Mouse (Mus musculus): Measurements from ENCODE around the gene Ctsg.
"Not testable (repeated sequence)": the region's sequence is repeated elsewhere in the genome, so short reads cannot be mapped to it uniquely, and the experiment has no call there.

Ctsg gene

GRCm38 (mm10) chr14:56102386-56102785 is at the start of gene Ctsg:
Gene Ctsg (minus strand): TSS chr14:56102574.
- no peak for DNase-seq

- not testable (repeated sequence) for DNase-seq
These were observed 31.3 kb upstream of the Ctsg start for GRCm38 (mm10) chr14:56133675-56134074.

- DNase-seq, result not testable (repeated sequence)
These were observed 30.1 kb upstream of the Ctsg start, which contains the start of gene Gzmd for GRCm38 (mm10) chr14:56132508-56132907. Gene Gzmd (minus strand): TSS chr14:56132608.

GRCm38 (mm10) chr14:56128341-56128740 is 26.0 kb upstream of the Ctsg start:
- no peak for DNase-seq

GRCm38 (mm10) chr14:56123516-56123915 is 21.1 kb upstream of the Ctsg start:
- no peak for DNase-seq

GRCm38 (mm10) chr14:56120525-56120924 is 18.2 kb upstream of the Ctsg start, which contains the start of gene Gzme:
Gene Gzme (minus strand): TSS chr14:56120625.
- no peak for DNase-seq

GRCm38 (mm10) chr14:56115531-56116310 is 13.3 kb upstream of the Ctsg start:
- DNase-seq, result not testable (repeated sequence)

GRCm38 (mm10) chr14:56105447-56106180 is 3.2 kb upstream of the Ctsg start:
- no peak for DNase-seq

- DNase-seq, result no peak
These were observed 2.6 kb upstream of the Ctsg start for GRCm38 (mm10) chr14:56105016-56105415.

GRCm38 (mm10) chr14:56103452-56103851 is 1.1 kb upstream of the Ctsg start:
- DNase-seq, result no peak

GRCm38 (mm10) chr14:56098940-56099339 is 3.4 kb downstream of the Ctsg start:
- DNase-seq, result peak; percentile 15

GRCm38 (mm10) chr14:56097597-56097996 is 4.8 kb downstream of the Ctsg start:
- DNase-seq, result no peak

- DNase-seq, result no peak
These were observed 9.0 kb downstream of the Ctsg start for GRCm38 (mm10) chr14:56093353-56093752.

- DNase-seq, result no peak
These were observed 15.7 kb downstream of the Ctsg start for GRCm38 (mm10) chr14:56086711-56087110.

- no peak for DNase-seq
These were observed 17.2 kb downstream of the Ctsg start, which contains the start of gene Mcpt8 for GRCm38 (mm10) chr14:56085167-56085566. Gene Mcpt8 (minus strand): TSS chr14:56085273.

GRCm38 (mm10) chr14:56082016-56082415 is 20.4 kb downstream of the Ctsg start:
- no peak for DNase-seq

GRCm38 (mm10) chr14:56062213-56062612 is 40.2 kb downstream of the Ctsg start, which contains the start of gene Mcpt4:
Gene Mcpt4 (minus strand): TSS chr14:56062313.
- DNase-seq, result not testable (repeated sequence)

GRCm38 (mm10) chr14:56057722-56058121 is 44.7 kb downstream of the Ctsg start:
- DNase-seq, result no peak

GRCm38 (mm10) chr14:56055408-56055807 is 47.0 kb downstream of the Ctsg start:
- DNase-seq, result no peak
